Mouse (Mus musculus) hindbrain, embryonic 11.5 days (tissue): ENCODE data around the gene Fstl4. TPM values are rescaled to one million over a fixed set of nuclear protein-coding genes. Genes with fewer than 3 reads are reported as not detected.
A peak's percentile ranks its signal among the peaks of the same experiment; 100 is the strongest.

Experiments used
- ATAC-seq: fragments of 200-750 bp; cut with Nextera tagmentation; 2 replicates; pipeline ENCODE4 v1.8.0; 2017; ENCODE audit warnings: mild to moderate bottlenecking, moderate TSS enrichment, moderate library complexity; ENCODE audit not compliant: low FRiP score
- DNase-seq: peaks from one replicate; pipeline ENCODE4 v3.0.0-alpha.2; 2015; ENCODE audit warnings: low spot score
- H3K27ac ChIP-seq: fragments of 300-500 bp; sonication (generic); 2 replicates; pipeline ENCODE4 v1.5.1; 2014; ENCODE audit warnings: mild to moderate bottlenecking, low read depth, low read length
- H3K27me3 ChIP-seq: fragments of 300-500 bp; sonication (generic); 2 replicates; pipeline ENCODE4 v1.6.1; 2014; ENCODE audit warnings: mild to moderate bottlenecking, low read length, moderate library complexity, mixed read lengths; ENCODE audit not compliant: control insufficient read depth, insufficient read depth
- H3K36me3 ChIP-seq: fragments of 300-500 bp; sonication (generic); 2 replicates; pipeline ENCODE4 v1.6.1; 2014; ENCODE audit warnings: mild to moderate bottlenecking, low read length, moderate library complexity, mixed read lengths; ENCODE audit not compliant: control insufficient read depth, insufficient read depth
- H3K4me1 ChIP-seq: fragments of 300-500 bp; sonication (generic); replicated peaks from 2 replicates; pipeline ENCODE4 v1.6.1; 2014; ENCODE audit warnings: low read length, mixed read lengths; ENCODE audit not compliant: control insufficient read depth, insufficient read depth
- H3K4me2 ChIP-seq: fragments of 300-500 bp; sonication (generic); replicated peaks from 2 replicates; pipeline ENCODE4 v1.6.1; 2014; ENCODE audit warnings: mild to moderate bottlenecking, low read depth, low read length
- H3K4me3 ChIP-seq: fragments of 300-500 bp; sonication (generic); 2 replicates; pipeline ENCODE4 v1.5.1; 2014; ENCODE audit warnings: low read depth, low read length
- H3K9ac ChIP-seq: fragments of 300-500 bp; sonication (generic); 2 replicates; pipeline ENCODE4 v1.6.1; 2014; ENCODE audit warnings: low read depth, low read length
- H3K9me3 ChIP-seq: fragments of 300-500 bp; sonication (generic); 2 replicates; pipeline ENCODE4 v1.6.1; 2016; ENCODE audit warnings: low read length; ENCODE audit not compliant: control insufficient read depth
- WGBS: fragments of 180-500 bp; shearing (Covaris S2); extraction: QIAGEN DNeasy Blood & Tissue Kit; methylation state at CpG from one replicate; pipeline ENCODE4 v1.1.7; 2014; 5-methylcytosine and 5-hydroxymethylcytosine counted together
- polyA plus RNA-seq: library from polyadenylated mRNA; unstranded; fragments of >200 nt; fragmentation: Nextera tagmentation; extraction: Ambion mirVana; gene quantifications from 2 replicates; pipeline ENCODE4 v1.2.1, GENCODE M21; 2014

The Fstl4 gene
- polyA plus RNA-seq, 1 experiment from 2014 or later, result 2.1 TPM

- Histone ChIP-seq H3K9me3 (no peaks in the 10 kb centered on the region), H3K4me2 (no peak overlapping the region), H3K4me3 (no peak overlapping the region), H3K36me3 (no peaks in the 10 kb centered on the region), H3K9ac (no peak overlapping the region), H3K27ac (no peak overlapping the region), H3K4me1 (peaks cover 3% of the 10 kb centered on the region; the same call in 1 of the 2 replicates), H3K27me3 (no peaks in the 10 kb centered on the region)
- WGBS, result 66% methylated on average over 16 of the region's 16 CpGs
- ATAC-seq, result no peak
- DNase-seq, result no peak
These were observed 304.1 kb downstream of the Fstl4 start for GRCm38 (mm10) chr11:53068479-53069065.

DNA sequence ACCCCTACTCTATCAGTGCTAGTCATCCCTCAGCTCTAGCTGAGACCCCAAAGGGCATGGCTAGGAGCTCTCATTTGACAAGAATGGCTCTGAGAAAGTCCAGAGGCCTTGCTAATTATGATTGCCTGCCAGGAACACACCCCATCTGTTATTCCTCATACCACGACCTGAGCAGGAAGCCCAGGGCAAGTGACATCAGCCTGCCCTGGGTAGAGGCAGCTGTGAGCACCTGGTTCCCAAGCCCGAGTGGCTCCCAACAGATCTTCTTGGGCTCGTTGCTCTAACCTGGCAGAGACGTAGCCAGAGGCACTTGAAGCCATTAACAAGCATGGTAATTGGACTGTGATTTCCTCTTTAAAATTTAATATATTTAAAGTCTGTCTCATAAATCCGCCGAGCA, 305.3 kb downstream of the Fstl4 start:
- no peaks in the 10 kb centered on the region for H3K36me3 ChIP-seq
- no peak overlapping the region for H3K27ac ChIP-seq
- DNase-seq (no peak), ATAC-seq (0 out of 2 replicates have a peak, but pooled peaks have one; percentile 35)
- H3K4me2 ChIP-seq, result no peak overlapping the region
- H3K4me3 ChIP-seq, result no peak overlapping the region
- peaks cover 3% of the 10 kb centered on the region; the same call in 1 of the 2 replicates for H3K4me1 ChIP-seq
- H3K9ac ChIP-seq, result no peak overlapping the region
- H3K9me3 ChIP-seq, result no peaks in the 10 kb centered on the region
- 72% methylated on average over 6 of the region's 6 CpGs for WGBS
- no peaks in the 10 kb centered on the region for H3K27me3 ChIP-seq

DNA sequence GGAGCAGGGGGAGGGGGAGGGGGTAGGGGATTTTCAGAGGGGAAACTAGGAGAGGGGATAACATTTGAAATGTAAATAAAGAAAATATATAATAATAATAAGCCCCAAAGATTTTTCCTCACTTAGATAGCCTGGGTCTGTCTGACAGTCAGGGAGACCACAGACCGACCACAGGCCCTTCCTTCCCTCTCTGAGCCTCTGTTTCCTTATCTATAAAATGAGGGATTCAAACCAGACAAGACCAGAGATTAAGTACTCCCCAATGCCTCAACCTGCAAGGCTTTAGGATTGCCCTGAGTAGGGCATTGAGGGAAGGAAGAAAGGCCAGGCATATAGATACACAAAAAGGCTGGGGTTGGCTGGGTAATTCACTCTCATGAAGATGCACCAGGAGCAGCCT, 307.2 kb downstream of the Fstl4 start:
- Histone ChIP-seq H3K27ac (no peak overlapping the region), H3K27me3 (no peaks in the 10 kb centered on the region), H3K9me3 (no peaks in the 10 kb centered on the region), H3K4me2 (no peak overlapping the region), H3K36me3 (no peaks in the 10 kb centered on the region), H3K4me1 (peaks cover 3% of the 10 kb centered on the region; the same call in 1 of the 2 replicates), H3K4me3 (no peak overlapping the region), H3K9ac (no peak overlapping the region)
- DNase-seq (no peak), ATAC-seq (no peak)
- WGBS, result 95% methylated on average over 1 of the region's 1 CpGs

- H3K4me1 ChIP-seq, result no peaks in the 10 kb centered on the region
- H3K9me3 ChIP-seq, result no peaks in the 10 kb centered on the region
- no peaks in the 10 kb centered on the region for H3K36me3 ChIP-seq
- DNase-seq, result no peak
- WGBS, result 75% methylated on average over 7 of the region's 7 CpGs
- H3K9ac ChIP-seq, result no peak overlapping the region
- no peak overlapping the region for H3K27ac ChIP-seq
- ATAC-seq, result no peak
- no peak overlapping the region for H3K4me3 ChIP-seq
- no peaks in the 10 kb centered on the region; the same call in 1 of the 2 replicates for H3K27me3 ChIP-seq
- no peak overlapping the region for H3K4me2 ChIP-seq
These were observed 313.2 kb downstream of the Fstl4 start for GRCm38 (mm10) chr11:53077641-53078040.

DNA sequence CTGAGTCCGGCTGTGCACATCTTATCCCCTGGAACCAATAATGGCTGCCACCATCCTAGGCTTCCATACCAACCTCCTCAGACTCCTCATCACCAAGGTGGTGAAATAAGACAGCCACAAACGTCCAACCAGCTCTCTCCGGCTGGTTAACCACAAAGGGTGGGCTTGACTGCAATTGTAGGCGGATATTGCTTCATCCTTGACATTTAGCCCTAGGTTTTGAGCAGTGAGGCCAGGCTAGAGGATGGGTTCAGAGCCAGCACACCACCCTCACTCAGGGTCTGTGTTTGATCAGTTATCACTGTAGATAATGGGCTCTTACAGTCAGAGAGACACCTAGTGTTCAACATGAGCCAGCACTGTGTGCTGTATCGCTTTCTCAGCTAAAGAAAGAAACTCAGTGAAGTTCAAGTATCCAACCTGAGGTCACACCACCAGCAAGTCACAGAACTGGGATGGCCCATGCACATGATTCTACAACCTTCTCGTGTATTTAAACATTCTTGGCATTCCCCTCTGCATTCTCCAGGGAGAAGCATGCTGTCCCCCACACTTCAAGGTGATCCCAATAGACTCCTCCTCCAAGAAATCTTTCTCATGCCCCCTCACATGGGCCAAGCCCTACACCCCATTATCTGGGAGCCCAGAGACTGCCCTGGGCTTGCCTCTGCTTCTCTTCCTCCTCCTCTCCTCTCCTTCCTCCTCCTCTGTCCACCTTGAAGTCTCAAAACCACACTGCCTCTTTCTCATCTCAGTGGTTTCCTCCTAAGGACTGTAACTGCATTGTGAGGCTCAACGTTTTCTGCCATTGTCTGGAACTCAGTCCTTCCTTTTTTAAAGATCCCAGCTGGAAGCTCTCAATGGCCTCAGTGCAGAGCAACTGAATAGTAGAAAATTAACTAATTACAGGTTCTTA, 314.2 kb downstream of the Fstl4 start:
- Histone ChIP-seq H3K4me3 (no peak overlapping the region), H3K27ac (no peak overlapping the region), H3K27me3 (no peaks in the 10 kb centered on the region; the same call in 1 of the 2 replicates), H3K9me3 (no peaks in the 10 kb centered on the region), H3K4me1 (no peaks in the 10 kb centered on the region), H3K36me3 (no peaks in the 10 kb centered on the region), H3K9ac (no peak overlapping the region), H3K4me2 (no peak overlapping the region)
- ATAC-seq, result no peak
- WGBS, result 80% methylated on average over 7 of the region's 7 CpGs
- no peak for DNase-seq

GRCm38 (mm10) chr11:53081310-53081709, 316.9 kb downstream of the Fstl4 start:
- DNase-seq (no peak), ATAC-seq (no peak)
- H3K27me3 ChIP-seq, result no peaks in the 10 kb centered on the region; the same call in 1 of the 2 replicates
- H3K4me3 ChIP-seq, result no peak overlapping the region
- WGBS, result 79% methylated on average over 6 of the region's 6 CpGs
- no peak overlapping the region for H3K9ac ChIP-seq
- no peak overlapping the region for H3K4me2 ChIP-seq
- H3K9me3 ChIP-seq, result no peaks in the 10 kb centered on the region
- no peak overlapping the region for H3K27ac ChIP-seq
- H3K4me1 ChIP-seq, result no peaks in the 10 kb centered on the region
- H3K36me3 ChIP-seq, result no peaks in the 10 kb centered on the region

- H3K4me3 ChIP-seq, result no peak overlapping the region
- DNase-seq, result no peak
- no peaks in the 10 kb centered on the region for H3K36me3 ChIP-seq
- no peaks in the 10 kb centered on the region for H3K27me3 ChIP-seq
- WGBS, result 75% methylated on average over 6 of the region's 6 CpGs
- no peak overlapping the region for H3K27ac ChIP-seq
- no peaks in the 10 kb centered on the region for H3K9me3 ChIP-seq
- H3K4me2 ChIP-seq, result no peak overlapping the region
- no peak overlapping the region for H3K9ac ChIP-seq
- ATAC-seq, result no peak
- no peaks in the 10 kb centered on the region for H3K4me1 ChIP-seq
These were observed 320.9 kb downstream of the Fstl4 start for GRCm38 (mm10) chr11:53085367-53085766.

DNA sequence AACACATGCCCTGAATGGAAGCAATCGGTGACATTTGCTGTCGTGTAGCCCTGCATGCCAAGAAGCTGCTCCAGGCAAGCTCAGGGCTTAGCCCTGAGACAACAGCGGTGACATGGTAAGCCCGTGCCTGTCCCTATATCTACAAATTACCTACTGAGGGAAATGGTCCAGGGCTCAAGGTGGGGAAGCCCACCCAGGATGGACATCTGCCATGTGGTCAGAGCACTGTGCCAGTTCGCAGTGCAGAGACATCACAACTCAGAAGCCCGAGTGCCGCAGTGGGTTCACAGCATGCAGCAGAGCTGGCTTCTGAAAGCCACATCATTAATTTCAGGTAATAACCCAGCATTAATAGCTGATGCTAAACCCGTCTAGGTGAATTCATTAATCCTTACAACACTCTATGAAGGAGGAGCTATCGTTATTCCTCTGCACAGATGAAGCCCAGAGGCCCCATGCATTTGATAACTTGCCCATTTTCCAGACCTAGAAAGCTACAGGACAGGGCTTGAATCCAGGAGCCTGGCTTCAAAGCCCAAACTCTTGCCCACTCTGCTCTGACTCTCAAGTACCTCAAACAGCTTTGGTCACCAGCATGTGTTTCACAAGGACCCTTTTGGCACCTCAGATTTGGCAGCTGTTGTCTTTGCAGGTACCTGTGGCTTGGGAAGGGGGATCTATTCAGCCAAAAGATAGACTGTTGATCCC, 321.6 kb downstream of the Fstl4 start:
- 88% methylated on average over 9 of the region's 9 CpGs for WGBS
- H3K4me3 ChIP-seq, result no peak overlapping the region
- H3K27me3 ChIP-seq, result no peaks in the 10 kb centered on the region
- H3K9ac ChIP-seq, result no peak overlapping the region
- H3K27ac ChIP-seq, result no peak overlapping the region
- DNase-seq (no peak), ATAC-seq (no peak)
- no peaks in the 10 kb centered on the region for H3K4me1 ChIP-seq
- H3K36me3 ChIP-seq, result no peaks in the 10 kb centered on the region
- H3K9me3 ChIP-seq, result no peaks in the 10 kb centered on the region
- H3K4me2 ChIP-seq, result no peak overlapping the region
